In the genomic region with DNA sequence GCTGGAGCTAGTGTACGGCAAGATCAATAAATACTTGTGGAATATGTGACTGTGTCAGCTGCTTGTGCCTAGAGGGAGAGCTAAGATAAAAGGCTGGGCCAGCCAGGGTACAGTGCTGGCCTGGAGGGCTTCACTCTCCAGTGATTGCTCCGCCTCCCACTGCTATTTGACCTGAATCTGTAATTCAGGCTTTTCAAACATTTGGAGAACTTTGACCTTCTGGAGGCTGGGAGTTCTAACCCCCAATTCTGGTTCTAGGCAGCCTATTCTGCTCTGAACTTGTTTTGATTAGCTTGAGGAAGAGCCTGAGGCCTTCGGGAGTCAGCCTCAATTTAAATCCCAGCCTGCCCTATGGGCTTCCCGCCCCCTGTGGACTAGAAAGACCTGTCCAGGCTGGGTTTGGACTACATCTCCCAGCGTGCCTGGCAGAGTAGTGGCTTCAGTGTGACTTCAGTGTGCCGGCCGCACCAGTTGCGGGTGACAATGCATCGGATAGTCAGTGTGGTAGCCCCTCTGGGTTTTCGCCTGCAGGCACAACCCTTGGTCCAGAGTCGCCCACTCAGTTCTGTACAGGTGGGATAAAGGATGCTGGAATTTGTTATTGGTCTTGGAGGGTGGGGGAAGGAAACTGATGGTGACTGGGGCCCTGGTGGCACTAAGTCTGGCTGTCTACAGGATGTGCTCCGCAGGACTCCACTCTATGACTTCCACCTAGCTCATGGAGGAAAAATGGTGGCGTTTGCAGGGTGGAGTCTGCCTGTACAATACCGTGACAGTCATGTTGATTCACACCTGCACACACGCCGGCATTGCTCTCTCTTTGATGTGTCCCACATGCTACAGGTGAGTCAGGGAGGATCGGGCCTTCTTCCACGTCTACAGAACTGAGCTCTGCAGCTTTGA, we compare ENCODE assay signal across 9 mouse cellular contexts. TPM values are rescaled to one million over a fixed set of nuclear protein-coding genes. Genes with fewer than 3 reads are reported as not detected.
DNase-seq lines count a peak whose midpoint lies in the region; ATAC-seq and TF ChIP-seq lines count a peak whose summit lies in the region.
"Had no signal": no experiment of that assay in that cellular context is flagged by ENCODE, and none has a peak within 500 bp of the region (broad histone marks: within the 10 kb centered on the region; RNA-seq: fewer than 3 reads in every experiment).

Gene Amt (plus strand): TSS at position 401 of the 903 bp plus-strand sequence.

- no peak for TF ChIP-seq EP300 in liver, postnatal 0 days (IDR thresholded peaks at IDR 0.05; ENCODE audit: low read depth)

- no peaks in the 10 kb centered on the region for H3K27me3 ChIP-seq in heart, embryonic 12.5 days (replicated peaks)
- H3K27me3 ChIP-seq in forebrain, embryonic 14.5 days (replicated peaks; ENCODE audit: control insufficient read depth, insufficient read depth, low read length): no peaks in the 10 kb centered on the region
- no peaks in the 10 kb centered on the region for H3K27me3 ChIP-seq in liver, postnatal 0 days (ENCODE audit: insufficient read depth, low read length)
- H3K27me3 ChIP-seq in stomach, embryonic 15.5 days (replicated peaks): no peaks in the 10 kb centered on the region
- H3K27me3 ChIP-seq: CH12.LX had no signal

- H3K9ac ChIP-seq in heart, embryonic 12.5 days: peak within 1 kb of the TSS; percentile 49
- peak within 1 kb of the TSS; percentile 49; the same call in 1 of the 2 replicates for H3K9ac ChIP-seq in forebrain, embryonic 14.5 days (ENCODE audit: low read length)
- peak within 1 kb of the TSS; percentile 48 for H3K9ac ChIP-seq in liver, postnatal 0 days (replicated peaks)
- no peak within 1 kb of the TSS for H3K9ac ChIP-seq in stomach, embryonic 15.5 days

- no peak for DNase-seq in heart, adult 8-10 months (ENCODE audit: low spot score)
- DNase-seq in brain, adult 2 months (ENCODE audit: low read depth, low spot score): peak; percentile 38
- peak; percentile 40 for DNase-seq in forebrain, embryonic 14.5 days (ENCODE audit: low spot score)
- DNase-seq in kidney, postnatal 10 days: peak; percentile 82
- peak; percentile 33 for DNase-seq in liver, postnatal 0 days
- no peak for DNase-seq in gastrocnemius, postnatal 25 days

- H3K4me3 ChIP-seq in heart, embryonic 12.5 days: peak within 1 kb of the TSS; percentile 39
- H3K4me3 ChIP-seq in forebrain, embryonic 14.5 days (ENCODE audit: low read depth, low read length): peak within 1 kb of the TSS; percentile 13; the same call in 1 of the 2 replicates
- H3K4me3 ChIP-seq in liver, postnatal 0 days (ENCODE audit: low read depth, low read length): peak within 1 kb of the TSS; percentile 11
- H3K4me3 ChIP-seq in stomach, embryonic 15.5 days (replicated peaks): peak within 1 kb of the TSS; percentile 18

- 27% methylated on average over 18 of the region's 18 CpGs for WGBS in heart, embryonic 12.5 days
- WGBS in forebrain, embryonic 14.5 days: 20% methylated on average over 18 of the region's 18 CpGs
- 50% methylated on average over 18 of the region's 18 CpGs for WGBS in liver, postnatal 0 days (ENCODE audit: insufficient replicate concordance)
- WGBS in stomach, embryonic 15.5 days: 22% methylated on average over 18 of the region's 18 CpGs

- TF ChIP-seq CTCF in liver, postnatal 0 days (IDR thresholded peaks at IDR 0.05; ENCODE audit: low read depth): no peak

- H3K27ac ChIP-seq in heart, embryonic 12.5 days (ENCODE audit: poor library complexity, severe bottlenecking): peak within 1 kb of the TSS; percentile 7; the same call in 1 of the 2 replicates
- peak within 1 kb of the TSS; percentile 40; the same call in 1 of the 2 replicates for H3K27ac ChIP-seq in forebrain, embryonic 14.5 days (ENCODE audit: low read depth, low read length)
- H3K27ac ChIP-seq in liver, postnatal 0 days (ENCODE audit: low read depth): peak within 1 kb of the TSS; percentile 81
- H3K27ac ChIP-seq in stomach, embryonic 15.5 days: peak within 1 kb of the TSS; percentile 68

- peak within 1 kb of the TSS; percentile 62 for H3K4me2 ChIP-seq in heart, embryonic 12.5 days
- H3K4me2 ChIP-seq in forebrain, embryonic 14.5 days (ENCODE audit: low read length): peak within 1 kb of the TSS; percentile 39
- peak within 1 kb of the TSS; percentile 52 for H3K4me2 ChIP-seq in liver, postnatal 0 days (ENCODE audit: low read depth, low read length)
- H3K4me2 ChIP-seq in stomach, embryonic 15.5 days: peak within 1 kb of the TSS; percentile 39

- peaks cover 40% of the 10 kb centered on the region for H3K36me3 ChIP-seq in heart, embryonic 12.5 days
- peaks cover 43% of the 10 kb centered on the region for H3K36me3 ChIP-seq in forebrain, embryonic 14.5 days (ENCODE audit: control insufficient read depth, insufficient read depth, low read length)
- peaks cover 3% of the 10 kb centered on the region; the same call in 1 of the 2 replicates for H3K36me3 ChIP-seq in liver, postnatal 0 days (replicated peaks; ENCODE audit: insufficient read depth, low read length)
- H3K36me3 ChIP-seq in stomach, embryonic 15.5 days: no peaks in the 10 kb centered on the region

- ATAC-seq in heart, embryonic 12.5 days (ENCODE audit: insufficient number of reproducible peaks, low FRiP score): peak; percentile 46; the same call in 1 of the 2 replicates
- peak; percentile 70 for ATAC-seq in forebrain, embryonic 14.5 days
- ATAC-seq in liver, postnatal 0 days: peak; percentile 79
- ATAC-seq in stomach, embryonic 15.5 days (ENCODE audit: insufficient read depth, low FRiP score, low read depth): peak; percentile 84

- no peaks in the 10 kb centered on the region for H3K9me3 ChIP-seq in heart, embryonic 12.5 days (replicated peaks)
- H3K9me3 ChIP-seq in forebrain, embryonic 14.5 days (replicated peaks; ENCODE audit: control insufficient read depth, low read length): no peaks in the 10 kb centered on the region
- H3K9me3 ChIP-seq in liver, postnatal 0 days (ENCODE audit: low read length): no peaks in the 10 kb centered on the region
- no peaks in the 10 kb centered on the region for H3K9me3 ChIP-seq in stomach, embryonic 15.5 days

- H3K4me1 ChIP-seq in heart, embryonic 12.5 days (replicated peaks): peaks cover 21% of the 10 kb centered on the region
- H3K4me1 ChIP-seq in forebrain, embryonic 14.5 days (ENCODE audit: control insufficient read depth, insufficient read depth, low read length): no peaks in the 10 kb centered on the region
- no peaks in the 10 kb centered on the region for H3K4me1 ChIP-seq in liver, postnatal 0 days (ENCODE audit: insufficient read depth)
- H3K4me1 ChIP-seq in stomach, embryonic 15.5 days: no peaks in the 10 kb centered on the region

RNA-seq across cellular contexts. Expression of gene Amt, which starts in this region (rescaled TPM):
- polyA plus RNA-seq in heart, embryonic 12.5 days (2016; fragmentation: Nextera tagmentation; extraction: Ambion mirVana): 11.7 and 13.3 TPM in 2 replicates
- 1 to 10 TPM; 3.8 to 6.5 (median 4.9) TPM for total RNA-seq in heart, adult 8-10 months (2022)
- polyA plus RNA-seq in forebrain, embryonic 14.5 days (2014; fragmentation: Nextera tagmentation; extraction: Ambion mirVana): 13.2 and 13.4 TPM in 2 replicates
- polyA plus RNA-seq in liver, postnatal 0 days (2015; fragmentation: Nextera tagmentation; extraction: Ambion mirVana): 10.9 and 13.5 TPM in 2 replicates
- polyA plus RNA-seq in stomach, embryonic 15.5 days (2015; fragmentation: Nextera tagmentation; extraction: Ambion mirVana): 21.8 and 22.3 TPM in 2 replicates
- total RNA-seq in gastrocnemius, postnatal 25 days (2021): 1 to 10 TPM; 1.6 to 1.8 TPM

Comparison
In these comparisons a context has a peak if more than half of its experiments do, and no peak if none do; other contexts are left out.
1. H3K27ac ChIP-seq: peak in every context shown above with its lines; median percentile 81 in liver, postnatal 0 days; 68 in stomach, embryonic 15.5 days; 40 in forebrain, embryonic 14.5 days; 7 in heart, embryonic 12.5 days.
2. DNase-seq: peak in brain, adult 2 months (single experiment), forebrain, embryonic 14.5 days (single experiment), kidney, postnatal 10 days (single experiment) and liver, postnatal 0 days (single experiment); none in heart, adult 8-10 months (single experiment) and gastrocnemius, postnatal 25 days (single experiment).
3. Peak in every context shown above with its lines, with median percentiles within 50 percentile points of each other: ATAC-seq, H3K4me2 ChIP-seq and H3K4me3 ChIP-seq.